Mouse (Mus musculus) C2C12 (cell line): ENCODE measurements around the gene Osbpl2.

ENCODE experiments used
- CTCF ChIP-seq: IDR thresholded peaks from one replicate; pipeline ENCODE4 v1.5.1; 2011; ENCODE audit not compliant: control insufficient read depth, insufficient read depth, insufficient read length
- USF1 ChIP-seq: IDR thresholded peaks from one replicate; pipeline ENCODE4 v1.6.1; 2011; ENCODE audit warnings: low read depth, mild to moderate bottlenecking, control low read depth, moderate library complexity

DNA sequence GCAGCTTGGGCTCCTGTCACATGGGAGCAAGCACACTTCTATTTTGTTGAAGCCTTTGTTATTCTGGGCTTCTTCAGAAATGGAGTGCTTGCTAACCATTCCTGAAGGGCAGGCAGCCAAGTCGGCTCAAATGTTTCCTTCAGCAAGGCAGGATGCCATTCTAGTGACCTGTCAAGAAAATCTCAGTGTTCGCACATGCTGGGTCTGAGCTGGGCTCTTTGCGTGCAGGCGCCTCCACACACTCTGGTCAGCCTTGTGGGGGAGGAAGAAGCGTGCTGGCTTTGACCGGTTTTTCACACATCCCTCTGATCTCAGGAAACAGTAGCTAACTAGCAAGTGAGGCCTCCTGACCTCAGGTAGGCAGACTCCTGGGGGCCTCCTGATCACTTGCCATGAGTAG is 3.8 kb upstream of the Osbpl2 start:
- TF ChIP-seq CTCF (no peak), USF1 (no peak)
